Mouse (Mus musculus) erythroblast, embryonic 14.5 days (primary cell): ENCODE results near the gene Rtl8b.

Experiments used
- GATA1 ChIP-seq: IDR thresholded peaks from 2 replicates; pipeline ENCODE4 v1.6.1; 2012; ENCODE audit warnings: low read length, inconsistent platforms, mixed read lengths
- TAL1 ChIP-seq: IDR thresholded peaks from 3 replicates; pipeline ENCODE4 v1.6.1; 2012; ENCODE audit warnings: low read length, inconsistent platforms, mixed read lengths

DNA sequence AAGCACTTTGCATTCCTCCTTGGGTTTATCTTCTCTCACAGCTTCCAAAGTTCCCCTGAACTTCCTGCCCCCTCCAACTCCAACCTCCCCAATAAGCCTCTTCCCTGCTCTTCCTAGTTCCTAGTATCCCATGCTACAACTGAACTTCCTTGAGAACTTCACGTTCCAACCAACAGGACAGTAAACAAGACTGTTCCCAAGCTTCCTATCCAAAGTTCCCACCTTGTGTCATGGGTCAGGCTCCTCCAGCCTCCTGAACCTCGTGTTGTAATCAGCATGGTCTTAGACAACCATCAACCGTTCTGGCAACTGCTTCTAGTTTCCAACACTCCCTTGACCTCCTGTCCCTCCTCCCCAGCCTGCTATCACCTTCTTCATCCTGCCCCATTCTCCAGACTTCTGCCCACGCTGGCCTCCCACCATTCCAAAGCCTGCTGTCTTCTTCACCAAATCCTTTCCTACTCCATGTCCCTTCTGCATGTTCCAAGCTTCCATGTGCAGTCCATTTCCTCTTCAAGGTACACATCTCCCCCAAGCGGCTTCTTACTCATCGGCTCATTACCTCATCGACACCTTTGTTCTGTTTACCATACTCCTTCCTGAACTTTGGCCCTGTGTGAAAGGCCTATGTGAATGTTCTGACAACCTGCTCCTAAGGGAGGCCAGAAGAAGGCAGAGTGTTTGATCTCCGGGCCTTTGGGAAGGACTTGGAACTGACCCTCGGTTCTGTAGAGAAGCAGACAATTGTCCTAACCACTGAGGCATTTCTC is 24.0 kb upstream of the Rtl8b start:
- no peak for TF ChIP-seq TAL1
- TF ChIP-seq GATA1, result no peak
